Mouse (Mus musculus) CH12.LX (cell line): ENCODE results near the gene Hps1.

ENCODE experiments used
- CHD1 ChIP-seq: IDR thresholded peaks from 2 replicates; pipeline ENCODE4 v1.6.1; 2012; ENCODE audit warnings: low read depth, low read length, improper control_type of control experiment, inconsistent platforms
- CHD2 ChIP-seq: IDR thresholded peaks from 2 replicates; pipeline ENCODE4 v1.6.1; 2011; ENCODE audit warnings: low read length, improper control_type of control experiment
- CTCF ChIP-seq, 2 experiments: IDR thresholded peaks in 1 of 2; conservative IDR thresholded peaks in 1 of 2; 2 replicates each; pipeline ENCODE4 v1.5.1; 2011 to 2012; ENCODE audit warnings: low read depth in 2 of 2, low read length in 2 of 2, improper control_type of control experiment in 1 of 2, inconsistent platforms in 1 of 2, mild to moderate bottlenecking in 1 of 2, moderate library complexity in 1 of 2
- E2F4 ChIP-seq: IDR thresholded peaks from 2 replicates; pipeline ENCODE4 v1.6.1; 2011; ENCODE audit warnings: low read depth, low read length, improper control_type of control experiment; ENCODE audit not compliant: insufficient replicate concordance
- EP300 ChIP-seq: IDR thresholded peaks from 2 replicates; pipeline ENCODE4 v1.6.1; 2011; ENCODE audit warnings: low read length, improper control_type of control experiment
- MEF2A ChIP-seq: IDR thresholded peaks from 2 replicates; pipeline ENCODE4 v1.6.1; 2014; ENCODE audit warnings: low read depth, mild to moderate bottlenecking, inconsistent platforms, low read length, improper control_type of control experiment, borderline replicate concordance
- MXI1 ChIP-seq: IDR thresholded peaks from 2 replicates; pipeline ENCODE4 v1.6.1; 2011; ENCODE audit warnings: mild to moderate bottlenecking, low read depth, low read length, improper control_type of control experiment
- MYC ChIP-seq: IDR thresholded peaks from 2 replicates; pipeline ENCODE4 v1.6.1; 2011; ENCODE audit warnings: low read depth, mild to moderate bottlenecking, improper control_type of control experiment, low read length
- POLR2A ChIP-seq: IDR thresholded peaks from 2 replicates; pipeline ENCODE4 v1.6.1; 2011; ENCODE audit warnings: low read depth, mild to moderate bottlenecking, improper control_type of control experiment, low read length
- RAD21 ChIP-seq: IDR thresholded peaks from 2 replicates; pipeline ENCODE4 v1.6.1; 2011; ENCODE audit warnings: low read depth, mild to moderate bottlenecking, low read length, improper control_type of control experiment, moderate library complexity
- SIN3A ChIP-seq: IDR thresholded peaks from 2 replicates; pipeline ENCODE4 v1.6.1; 2012; ENCODE audit warnings: low read length, improper control_type of control experiment, inconsistent platforms

GRCm38 (mm10) chr19:42770141-42770872 is 9.5 kb downstream of the Hps1 start:
- TF ChIP-seq MYC (0 out of 2 replicates have a peak, but pooled peaks have one; percentile 19), MXI1 (0 out of 2 replicates have a peak, but pooled peaks have one; percentile 39), MEF2A (peak; percentile 5; the same call in 1 of the 2 replicates), CHD1 (no peak), POLR2A (0 out of 2 replicates have a peak, but pooled peaks have one; percentile 26), SIN3A (peak; percentile 70; the same call in 1 of the 2 replicates), EP300 (peak; percentile 61), CHD2 (peak; percentile 77), RAD21 (no peak), CTCF (conservative IDR thresholded peaks at IDR 0.05 in 1 of 2, IDR thresholded peaks at IDR 0.05 in 1 of 2; ENCODE audit: low read depth in 2 of 2, low read length in 2 of 2) (no peak), E2F4 (no peak)
